Mouse (Mus musculus): Measurements from ENCODE around the gene Mest.

Gene Mest

GRCm38 (mm10) chr6:30723331-30723730 is at the start of gene Mest:
TSS of gene Mest (plus strand) at chr6:30723547.
- no peak for DNase-seq

GRCm38 (mm10) chr6:30673764-30674561 is 49.4 kb upstream of the Mest start:
- no peak for DNase-seq

- no peak for DNase-seq
Measured at GRCm38 (mm10) chr6:30674714-30675280, 48.5 kb upstream of the Mest start.

- DNase-seq = no peak
Measured at GRCm38 (mm10) chr6:30675281-30675771, 48.0 kb upstream of the Mest start.

- DNase-seq = no peak
Measured at GRCm38 (mm10) chr6:30676506-30676905, 46.8 kb upstream of the Mest start.

- DNase-seq = no peak
Measured at GRCm38 (mm10) chr6:30677591-30677990, 45.8 kb upstream of the Mest start.

GRCm38 (mm10) chr6:30678482-30678881 is 44.9 kb upstream of the Mest start:
- no peak for DNase-seq

- no peak for DNase-seq
Measured at GRCm38 (mm10) chr6:30679567-30679966, 43.8 kb upstream of the Mest start.

GRCm38 (mm10) chr6:30680442-30680841 is 42.9 kb upstream of the Mest start:
- no peak for DNase-seq

GRCm38 (mm10) chr6:30681935-30682900 is 41.1 kb upstream of the Mest start:
- peak; percentile 22 for DNase-seq

GRCm38 (mm10) chr6:30684570-30684969 is 38.8 kb upstream of the Mest start:
- no peak for DNase-seq

- no peak for DNase-seq
Measured at GRCm38 (mm10) chr6:30687198-30687597, 36.1 kb upstream of the Mest start.

- DNase-seq = no peak
Measured at GRCm38 (mm10) chr6:30692826-30693225, 30.5 kb upstream of the Mest start.

- DNase-seq = peak; percentile 98
Measured at GRCm38 (mm10) chr6:30693350-30693991, 29.9 kb upstream of the Mest start, which contains the start of gene Cep41. TSS of gene Cep41 (minus strand) at chr6:30693749.

GRCm38 (mm10) chr6:30694209-30694608 is 29.1 kb upstream of the Mest start:
- DNase-seq = no peak

- DNase-seq = no peak
Measured at GRCm38 (mm10) chr6:30695124-30695523, 28.2 kb upstream of the Mest start.

GRCm38 (mm10) chr6:30697464-30697863 is 25.9 kb upstream of the Mest start:
- no peak for DNase-seq

- DNase-seq = no peak
Measured at GRCm38 (mm10) chr6:30698036-30698435, 25.3 kb upstream of the Mest start.

- DNase-seq = no peak
Measured at GRCm38 (mm10) chr6:30700182-30700581, 23.2 kb upstream of the Mest start.

GRCm38 (mm10) chr6:30702881-30703280 is 20.5 kb upstream of the Mest start:
- DNase-seq = no peak

GRCm38 (mm10) chr6:30703476-30703875 is 19.9 kb upstream of the Mest start:
- DNase-seq = no peak

GRCm38 (mm10) chr6:30703977-30704602 is 19.3 kb upstream of the Mest start:
- no peak for DNase-seq

All from right cerebral cortex, postnatal 14 days (tissue).